Mouse (Mus musculus): Measurements from ENCODE around the gene Ttc27.

Gene Ttc27

DNA sequence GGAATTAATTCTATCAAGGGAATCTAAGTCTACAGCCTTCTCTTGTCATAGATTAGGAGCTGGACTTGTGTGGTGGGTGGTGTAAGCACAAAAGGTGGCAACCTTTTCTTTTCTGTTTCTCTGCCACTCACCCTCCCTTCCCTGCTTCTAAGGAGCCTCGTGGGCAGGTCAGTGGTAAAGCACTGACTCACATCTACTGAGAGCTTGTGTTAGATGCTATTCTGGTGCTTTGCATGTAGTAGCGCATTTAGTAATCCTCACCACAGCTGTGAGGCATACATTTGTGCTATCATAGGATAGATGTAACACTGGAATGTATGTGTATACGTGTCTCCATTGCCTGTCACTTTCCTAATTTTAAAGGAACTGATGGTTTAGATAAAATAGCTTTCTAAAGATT, 124.2 kb downstream of the Ttc27 start:
- Histone ChIP-seq H3K36me3 (ENCODE audit: control insufficient read depth, insufficient read depth, low read length, poor library complexity, severe bottlenecking) (peaks cover 2% of the 10 kb centered on the region; the same call in 1 of the 2 replicates), H3K27me3 (ENCODE audit: control insufficient read depth, insufficient read depth, low read length, poor library complexity, severe bottlenecking) (0 out of 2 replicates have a peak, but pooled peaks cover 1% of the 10 kb centered on the region)
- DNase-seq (ENCODE audit: low read depth, low spot score), result no peak

DNA sequence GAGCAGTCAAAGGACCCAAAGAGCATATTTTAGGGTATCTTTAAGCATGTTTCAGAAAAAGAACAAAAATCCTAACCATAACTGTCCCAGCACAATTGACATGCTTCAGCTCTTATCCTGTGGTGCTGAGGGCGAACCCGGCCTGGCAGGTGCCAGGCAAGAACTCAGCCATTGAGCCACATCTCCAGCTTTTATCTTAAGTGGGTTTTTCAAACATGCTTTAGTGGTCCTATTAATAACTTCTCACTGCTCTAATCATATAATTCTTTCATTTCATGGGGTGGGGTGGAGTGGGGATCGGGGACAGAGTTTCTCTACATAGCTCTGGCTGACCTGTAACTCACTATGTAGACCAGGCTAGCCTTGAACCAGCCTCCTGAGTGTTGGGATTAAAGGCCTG, 125.1 kb downstream of the Ttc27 start:
- H3K27me3 ChIP-seq (ENCODE audit: control insufficient read depth, insufficient read depth, low read length, poor library complexity, severe bottlenecking), result 0 out of 2 replicates have a peak, but pooled peaks cover 1% of the 10 kb centered on the region
- H3K36me3 ChIP-seq (ENCODE audit: control insufficient read depth, insufficient read depth, low read length, poor library complexity, severe bottlenecking), result peaks cover 2% of the 10 kb centered on the region; the same call in 1 of the 2 replicates
- DNase-seq (ENCODE audit: low read depth, low spot score), result no peak

DNA sequence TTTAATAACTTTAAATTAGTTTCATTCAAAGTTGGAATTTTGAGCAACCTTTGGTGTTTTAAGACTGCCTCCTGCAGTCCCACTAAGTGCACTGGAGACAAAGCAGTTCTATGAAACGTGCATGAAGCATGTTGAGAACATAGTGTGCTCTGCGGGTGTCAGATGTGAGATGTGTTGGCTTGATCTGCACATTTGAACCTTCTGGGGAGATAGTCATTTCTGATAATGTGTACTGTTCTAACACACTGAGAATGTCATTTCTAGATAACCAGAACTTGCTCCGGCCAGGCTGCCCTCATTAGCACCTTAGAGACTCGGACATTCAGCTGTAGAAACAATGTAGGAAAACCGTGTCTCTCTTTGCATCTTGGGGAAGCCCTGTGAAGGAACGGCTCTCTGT, 126.0 kb downstream of the Ttc27 start:
- 0 out of 2 replicates have a peak, but pooled peaks cover 1% of the 10 kb centered on the region for H3K27me3 ChIP-seq (ENCODE audit: control insufficient read depth, insufficient read depth, low read length, poor library complexity, severe bottlenecking)
- no peak for DNase-seq (ENCODE audit: low read depth, low spot score)
- peaks cover 2% of the 10 kb centered on the region; the same call in 1 of the 2 replicates for H3K36me3 ChIP-seq (ENCODE audit: control insufficient read depth, insufficient read depth, low read length, poor library complexity, severe bottlenecking)

DNA sequence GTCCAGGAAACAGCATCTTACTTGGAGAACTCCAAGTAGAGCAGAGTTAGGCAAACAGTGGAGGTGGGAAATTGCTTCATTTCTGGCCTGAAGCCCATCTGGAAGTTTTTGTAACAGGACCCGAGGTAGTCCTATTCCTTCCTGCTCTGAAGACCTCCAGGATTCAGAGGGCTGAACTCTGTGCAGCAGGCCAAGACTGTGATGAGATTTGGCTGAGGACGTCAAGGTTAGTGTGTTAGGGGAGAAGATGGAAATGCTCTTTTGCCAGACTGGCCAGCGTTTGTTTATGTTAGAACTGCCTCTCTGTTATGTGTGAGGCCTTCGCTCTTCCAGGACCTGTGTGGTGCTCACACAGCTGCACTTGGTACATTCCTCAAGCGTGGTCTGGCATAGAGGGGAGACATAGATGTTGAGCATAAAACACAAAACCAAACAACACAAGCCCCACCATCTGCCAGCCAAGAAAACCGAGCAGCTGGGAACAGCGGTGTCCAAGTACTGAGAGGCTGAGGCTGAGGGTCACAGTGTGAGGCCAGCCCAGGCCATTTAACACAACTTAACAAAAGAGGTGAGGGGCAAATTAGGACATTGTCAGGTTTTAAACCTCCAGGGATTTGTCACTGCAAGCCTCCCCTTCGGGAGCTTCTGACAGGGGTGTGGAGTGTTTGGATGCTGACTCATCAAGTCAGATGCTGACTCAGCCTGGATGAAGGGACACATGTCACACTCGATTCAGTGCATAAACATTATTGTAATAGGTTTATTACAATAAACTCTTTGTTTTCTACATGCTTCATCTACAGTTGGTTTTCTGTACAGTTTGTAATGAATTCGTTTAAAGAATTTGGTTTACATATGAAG, 128.7 kb downstream of the Ttc27 start:
- no peak for DNase-seq (ENCODE audit: low read depth, low spot score)
- no peaks in the 10 kb centered on the region for H3K27me3 ChIP-seq (ENCODE audit: control insufficient read depth, insufficient read depth, low read length, poor library complexity, severe bottlenecking)
- H3K36me3 ChIP-seq (ENCODE audit: control insufficient read depth, insufficient read depth, low read length, poor library complexity, severe bottlenecking), result peaks cover 2% of the 10 kb centered on the region; the same call in 1 of the 2 replicates

DNA sequence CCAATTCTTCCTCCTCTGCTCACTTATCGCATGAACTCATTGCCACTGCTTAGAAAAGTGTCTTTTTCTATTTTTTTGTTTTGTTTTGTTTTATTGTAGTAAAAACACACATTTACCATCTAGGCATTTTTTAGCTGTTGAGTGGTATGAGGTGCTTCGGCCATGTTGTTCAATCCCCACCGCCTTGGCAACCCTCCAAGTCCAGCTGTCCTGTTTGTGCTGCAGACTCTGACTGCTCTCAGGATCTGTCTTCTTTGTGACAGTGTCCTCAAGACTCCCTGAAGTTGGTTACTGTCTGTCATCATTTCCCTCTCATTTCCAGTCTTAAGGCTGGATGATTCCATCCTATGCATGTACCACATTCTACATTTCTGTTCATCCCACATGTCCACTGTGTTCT, 132.7 kb downstream of the Ttc27 start:
- H3K27me3 ChIP-seq (ENCODE audit: control insufficient read depth, insufficient read depth, low read length, poor library complexity, severe bottlenecking), result no peaks in the 10 kb centered on the region
- no peak for DNase-seq (ENCODE audit: low read depth, low spot score)
- H3K36me3 ChIP-seq (ENCODE audit: control insufficient read depth, insufficient read depth, low read length, poor library complexity, severe bottlenecking), result no peaks in the 10 kb centered on the region; the same call in 1 of the 2 replicates

DNA sequence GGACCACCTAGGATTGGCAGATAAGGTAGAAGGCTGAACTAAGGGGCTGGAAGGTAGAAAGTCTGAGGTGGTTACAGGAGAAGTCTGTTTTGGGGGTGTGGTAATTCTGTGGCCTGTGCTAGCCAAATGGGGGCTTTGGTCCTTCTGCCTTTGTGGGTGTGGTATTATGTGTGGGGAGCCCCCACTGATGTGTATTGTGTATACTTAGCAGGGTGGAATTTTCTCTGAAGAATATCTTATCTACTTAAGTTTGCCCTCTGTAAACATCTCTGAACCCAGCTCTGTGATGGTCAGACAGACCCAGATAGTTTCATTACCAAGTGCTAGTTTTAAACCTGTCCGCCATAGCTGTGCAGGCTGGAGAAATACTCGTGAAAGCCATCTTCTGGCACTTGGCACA, 141.8 kb downstream of the Ttc27 start:
- DNase-seq (ENCODE audit: low read depth, low spot score), result no peak
- no peaks in the 10 kb centered on the region for H3K27me3 ChIP-seq (ENCODE audit: control insufficient read depth, insufficient read depth, low read length, poor library complexity, severe bottlenecking)
- H3K36me3 ChIP-seq (ENCODE audit: control insufficient read depth, insufficient read depth, low read length, poor library complexity, severe bottlenecking), result peaks cover 5% of the 10 kb centered on the region

DNA sequence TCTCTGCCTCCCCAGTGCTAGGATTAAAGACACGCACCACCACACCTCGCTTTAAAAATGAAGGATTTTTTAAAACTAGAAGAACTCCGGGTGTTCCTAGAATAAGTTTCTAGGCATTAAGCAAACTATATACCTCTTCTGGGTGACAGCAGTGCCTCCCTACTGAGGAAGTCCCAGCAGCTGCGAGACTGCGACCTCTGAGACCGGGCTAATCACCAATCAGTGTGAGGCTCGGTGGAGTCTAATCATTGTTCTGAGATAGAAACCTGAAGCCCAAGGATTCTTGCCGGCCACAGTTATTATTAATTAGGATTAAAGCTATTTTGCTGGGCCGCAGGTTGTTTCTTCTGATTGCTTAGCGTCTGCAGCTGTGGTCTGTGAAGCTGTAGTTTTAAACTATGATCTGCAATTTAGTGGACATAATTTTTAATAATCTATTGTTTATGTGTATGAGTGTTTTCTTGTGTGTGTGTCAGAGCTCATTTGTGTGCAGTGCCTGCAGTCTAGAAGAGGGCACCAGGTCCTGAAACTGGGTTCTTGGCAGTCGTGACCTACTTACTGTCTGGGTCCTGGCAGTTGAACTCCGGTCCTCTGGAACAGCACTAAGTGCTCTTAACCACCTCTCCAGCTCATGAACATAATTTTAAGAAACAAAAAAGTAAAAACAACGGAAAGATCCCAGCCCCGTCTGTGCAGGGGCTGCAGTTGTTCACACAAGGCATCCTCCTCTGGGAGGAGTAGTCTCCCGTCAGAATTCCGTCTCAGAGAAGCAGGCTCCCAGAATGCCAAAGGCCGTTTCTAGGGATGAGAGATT, 142.9 kb downstream of the Ttc27 start:
- H3K27me3 ChIP-seq (ENCODE audit: control insufficient read depth, insufficient read depth, low read length, poor library complexity, severe bottlenecking), result no peaks in the 10 kb centered on the region
- H3K36me3 ChIP-seq (ENCODE audit: control insufficient read depth, insufficient read depth, low read length, poor library complexity, severe bottlenecking), result peaks cover 5% of the 10 kb centered on the region
- no peak for DNase-seq (ENCODE audit: low read depth, low spot score)

DNA sequence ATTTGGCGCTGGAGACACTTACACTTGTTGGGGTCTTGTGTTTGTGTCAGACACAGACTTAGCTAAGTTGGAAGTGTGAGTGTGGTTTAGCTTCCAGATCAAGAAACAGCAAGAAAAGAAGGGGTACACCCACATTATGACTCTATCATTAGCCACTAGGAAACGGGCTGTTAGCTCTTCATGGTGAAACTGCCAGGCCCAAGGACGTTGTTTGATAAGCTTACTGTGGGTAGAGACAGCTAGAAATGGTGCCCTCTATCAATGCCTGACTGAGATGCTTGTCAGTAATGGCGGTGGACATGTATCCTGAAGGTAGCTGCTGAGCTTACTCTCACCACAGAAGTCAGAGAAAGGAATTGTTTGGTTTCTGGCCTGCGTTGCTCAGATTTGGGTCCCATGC, 146.3 kb downstream of the Ttc27 start:
- no peak for DNase-seq (ENCODE audit: low read depth, low spot score)
- Histone ChIP-seq H3K27me3 (ENCODE audit: control insufficient read depth, insufficient read depth, low read length, poor library complexity, severe bottlenecking) (no peaks in the 10 kb centered on the region), H3K36me3 (ENCODE audit: control insufficient read depth, insufficient read depth, low read length, poor library complexity, severe bottlenecking) (peaks cover 2% of the 10 kb centered on the region; the same call in 1 of the 2 replicates)

DNA sequence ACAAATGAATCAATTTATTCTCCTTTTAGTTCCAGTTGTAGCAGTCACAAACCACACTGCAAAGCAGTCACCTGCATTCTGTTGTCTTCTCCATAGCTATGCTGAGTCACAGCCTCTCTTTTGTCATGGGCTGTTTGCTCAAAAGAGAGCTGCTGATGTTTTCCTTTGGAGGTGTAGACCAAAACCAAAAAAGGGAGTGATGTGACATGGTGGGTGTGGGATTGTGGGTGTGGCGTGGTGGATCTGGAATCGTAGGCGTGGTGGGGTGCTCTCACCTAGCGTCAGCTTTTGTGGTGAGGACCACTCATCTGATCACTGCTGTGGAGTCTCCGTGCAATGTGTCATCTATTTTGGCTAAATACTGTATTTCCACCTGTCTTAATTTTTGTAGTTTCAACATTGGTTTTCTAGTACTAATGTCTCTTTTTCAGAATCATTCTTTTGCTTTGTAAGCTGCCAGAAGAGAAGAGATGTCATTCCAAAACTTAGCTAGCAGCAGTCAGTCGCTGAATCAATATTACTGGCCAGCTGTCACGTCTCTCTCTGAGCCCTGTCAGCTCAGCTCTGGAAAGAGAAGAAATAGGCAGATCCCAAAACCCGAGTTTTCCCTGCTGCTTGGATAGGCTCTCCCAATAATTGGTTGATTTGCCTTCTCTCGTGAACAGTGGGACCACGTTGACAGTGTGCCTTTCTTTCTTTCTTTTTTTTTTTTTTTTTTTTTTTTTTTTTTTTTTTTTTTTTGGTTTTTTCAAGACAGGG, 147.4 kb downstream of the Ttc27 start:
- Histone ChIP-seq H3K27me3 (ENCODE audit: control insufficient read depth, insufficient read depth, low read length, poor library complexity, severe bottlenecking) (no peaks in the 10 kb centered on the region), H3K36me3 (ENCODE audit: control insufficient read depth, insufficient read depth, low read length, poor library complexity, severe bottlenecking) (no peaks in the 10 kb centered on the region)
- no peak for DNase-seq (ENCODE audit: low read depth, low spot score)

DNA sequence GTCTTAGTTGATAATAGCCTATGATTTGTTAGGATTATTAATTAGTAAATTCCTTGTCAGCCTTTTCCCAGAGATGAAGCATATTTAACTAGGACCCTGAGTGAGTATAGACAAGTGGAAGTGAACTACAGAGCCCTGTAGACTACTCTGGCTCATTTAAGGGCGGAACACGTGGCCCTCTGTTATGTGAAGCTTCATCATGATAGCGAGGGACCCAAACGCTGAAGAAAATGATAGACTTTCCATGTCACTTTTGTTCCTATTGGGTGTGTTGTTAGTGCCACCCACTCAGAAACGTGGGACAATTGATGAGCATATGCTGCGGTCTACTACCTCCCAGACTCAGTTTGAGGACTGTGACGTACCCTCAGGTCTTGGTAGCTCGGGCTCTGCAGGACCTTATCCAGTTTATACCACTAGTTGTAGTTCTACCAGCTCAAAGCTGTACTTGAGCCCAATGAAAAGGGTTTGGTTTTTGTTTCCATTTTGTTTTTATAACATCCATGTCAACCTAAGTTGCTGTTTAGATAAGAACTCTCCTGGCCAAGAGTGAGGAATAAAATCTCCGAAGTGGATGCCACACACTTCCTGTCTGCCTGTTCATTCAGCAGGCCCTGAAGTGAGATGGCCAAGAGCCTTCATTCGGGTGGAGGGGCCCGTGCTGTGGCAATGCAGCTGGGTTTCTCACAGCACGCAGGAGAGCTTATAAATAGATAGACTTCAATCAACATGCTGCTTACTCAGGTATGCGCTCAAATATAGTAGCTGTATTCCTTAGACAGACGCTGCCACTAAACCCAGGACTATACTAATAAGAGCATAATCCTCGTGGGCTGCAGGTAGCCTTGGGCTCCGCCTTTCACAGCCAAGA, 148.4 kb downstream of the Ttc27 start:
- no peak for DNase-seq (ENCODE audit: low read depth, low spot score)
- no peaks in the 10 kb centered on the region for H3K36me3 ChIP-seq (ENCODE audit: control insufficient read depth, insufficient read depth, low read length, poor library complexity, severe bottlenecking)
- no peaks in the 10 kb centered on the region for H3K27me3 ChIP-seq (ENCODE audit: control insufficient read depth, insufficient read depth, low read length, poor library complexity, severe bottlenecking)

DNA sequence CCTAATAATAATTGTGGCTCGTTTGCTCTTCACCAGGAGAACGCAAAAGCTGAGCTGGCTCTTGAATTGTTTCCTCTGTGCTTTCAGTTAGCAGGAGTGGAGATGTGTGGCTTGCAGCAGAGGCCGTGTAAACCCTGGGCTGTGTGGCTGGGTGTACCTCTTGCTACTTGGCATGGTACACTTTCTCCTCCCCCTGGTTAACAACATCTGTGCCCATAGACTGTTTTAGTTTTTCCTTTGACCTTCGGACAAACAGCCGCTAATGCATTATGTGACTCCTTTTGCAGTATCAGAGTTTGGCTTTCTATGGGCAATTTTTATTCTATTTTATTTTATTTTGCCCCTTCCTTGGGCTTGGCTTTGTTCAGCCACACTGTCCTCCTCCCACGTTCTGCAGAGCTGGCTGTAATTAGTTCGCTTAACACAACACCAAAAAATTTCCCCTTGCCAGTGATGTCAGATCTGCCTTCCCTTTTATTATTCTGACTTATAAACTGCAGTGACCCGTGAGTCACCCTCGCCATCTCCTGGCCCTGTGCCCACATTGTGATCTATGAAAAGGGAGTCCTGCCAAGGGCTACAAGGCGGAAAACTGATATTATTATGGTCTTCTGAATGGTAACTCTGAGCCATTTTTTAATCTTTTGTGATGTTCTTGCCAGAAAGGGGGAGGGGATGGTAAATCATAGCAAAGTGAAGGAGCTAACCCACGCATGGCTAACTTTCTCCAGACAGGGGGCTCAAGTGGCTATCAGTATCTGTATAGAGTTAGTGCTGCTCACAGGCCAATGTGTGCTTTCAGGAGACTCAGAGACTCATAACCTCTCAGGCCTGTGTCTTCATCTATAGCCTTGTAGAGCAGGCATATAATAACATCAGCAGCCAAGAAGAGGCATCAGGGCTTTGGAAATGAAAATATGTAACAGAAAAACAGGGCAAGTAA, 149.3 kb downstream of the Ttc27 start:
- Histone ChIP-seq H3K27me3 (ENCODE audit: control insufficient read depth, insufficient read depth, low read length, poor library complexity, severe bottlenecking) (no peaks in the 10 kb centered on the region), H3K36me3 (ENCODE audit: control insufficient read depth, insufficient read depth, low read length, poor library complexity, severe bottlenecking) (no peaks in the 10 kb centered on the region)
- DNase-seq (ENCODE audit: low read depth, low spot score), result no peak

DNA sequence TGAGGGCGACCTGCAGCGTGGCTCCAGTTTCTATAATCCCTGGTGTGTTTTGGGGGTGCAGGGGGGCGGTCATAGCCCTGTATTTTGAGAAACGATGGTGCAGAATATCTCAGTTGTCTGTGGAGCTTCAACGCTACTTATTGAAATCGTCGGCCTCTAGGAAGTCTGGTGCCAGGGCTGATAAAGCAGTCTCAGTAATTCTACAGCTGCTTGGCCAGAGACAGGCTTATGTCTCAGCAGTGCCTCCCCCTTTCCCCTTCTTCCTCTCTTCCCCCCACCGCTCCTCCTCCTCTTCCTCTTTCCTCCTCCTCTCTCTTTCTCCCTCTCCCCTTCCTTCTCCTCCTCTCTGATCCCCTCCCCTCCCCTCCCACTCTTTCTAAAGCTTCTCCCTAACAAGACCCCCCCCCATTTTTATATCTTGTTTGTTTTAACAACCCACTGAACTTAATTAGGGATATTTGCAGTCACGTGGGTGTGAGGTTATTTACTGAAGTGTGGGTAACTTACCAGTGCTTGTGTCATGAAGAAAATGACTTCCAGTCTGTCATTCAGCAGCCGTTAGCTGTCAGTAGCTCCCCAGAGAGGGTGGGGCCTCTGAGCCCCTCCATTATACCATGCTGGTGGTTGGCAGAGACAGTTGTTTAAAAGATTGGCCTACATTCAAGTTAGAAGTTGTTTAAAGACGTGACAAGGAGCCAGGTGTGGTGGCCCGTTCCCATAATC, 150.8 kb downstream of the Ttc27 start:
- Histone ChIP-seq H3K36me3 (ENCODE audit: control insufficient read depth, insufficient read depth, low read length, poor library complexity, severe bottlenecking) (no peaks in the 10 kb centered on the region), H3K27me3 (ENCODE audit: control insufficient read depth, insufficient read depth, low read length, poor library complexity, severe bottlenecking) (no peaks in the 10 kb centered on the region)
- no peak for DNase-seq (ENCODE audit: low read depth, low spot score)
